Mouse (Mus musculus) stomach, postnatal 0 days (tissue): ENCODE measurements around the gene Ttll6. TPM values are rescaled to one million over a fixed set of nuclear protein-coding genes. Genes with fewer than 3 reads are reported as not detected.

Experiments
- ATAC-seq: fragments of 200-750 bp; cut with Nextera tagmentation; 2 replicates; pipeline ENCODE4 v1.8.0; 2017; ENCODE audit not compliant: low FRiP score, low TSS enrichment
- DNase-seq: peaks from one replicate; pipeline ENCODE4 v3.0.0-alpha.2; 2016; ENCODE audit warnings: low spot score
- H3K27ac ChIP-seq: fragments of 300-500 bp; sonication (generic); replicated peaks from 2 replicates; pipeline ENCODE4 v1.5.1; 2014; ENCODE audit warnings: mild to moderate bottlenecking, control low read depth
- H3K27me3 ChIP-seq: fragments of 300-500 bp; sonication (generic); 2 replicates; pipeline ENCODE4 v1.6.1; 2014; ENCODE audit warnings: low read length; ENCODE audit not compliant: control insufficient read depth, insufficient read depth
- H3K36me3 ChIP-seq: fragments of 300-500 bp; sonication (generic); 2 replicates; pipeline ENCODE4 v1.6.1; 2014; ENCODE audit warnings: low read length, mixed read lengths; ENCODE audit not compliant: control insufficient read depth, insufficient read depth
- H3K4me1 ChIP-seq: fragments of 300-500 bp; sonication (generic); replicated peaks from 2 replicates; pipeline ENCODE4 v1.6.1; 2014; ENCODE audit warnings: antibody characterized with exemption; ENCODE audit not compliant: control insufficient read depth, insufficient read depth
- H3K4me2 ChIP-seq: fragments of 300-500 bp; sonication (generic); replicated peaks from 2 replicates; pipeline ENCODE4 v1.6.1; 2014; ENCODE audit warnings: low read depth, mild to moderate bottlenecking, control low read depth, moderate library complexity
- H3K4me3 ChIP-seq: fragments of 300-500 bp; sonication (generic); 2 replicates; pipeline ENCODE4 v1.5.1; 2014; ENCODE audit warnings: low read depth, low read length, control low read depth
- H3K9ac ChIP-seq: fragments of 300-500 bp; sonication (generic); 2 replicates; pipeline ENCODE4 v1.6.1; 2014; ENCODE audit warnings: mild to moderate bottlenecking, low read length, control low read depth, mixed read lengths
- H3K9me3 ChIP-seq: fragments of 300-500 bp; sonication (generic); 2 replicates; pipeline ENCODE4 v1.6.1; 2016; ENCODE audit warnings: low read length; ENCODE audit not compliant: control insufficient read depth
- CTCF ChIP-seq: IDR thresholded peaks from 2 replicates; pipeline ENCODE4 v1.5.1; 2016; ENCODE audit warnings: antibody characterized with exemption, low read depth, mild to moderate bottlenecking, moderate library complexity
- EP300 ChIP-seq: optimal IDR thresholded peaks from 2 replicates; pipeline ENCODE3; 2016; ENCODE audit warnings: antibody characterized with exemption
- WGBS: fragments of 180-500 bp; shearing (Covaris S2); extraction: QIAGEN DNeasy Blood & Tissue Kit; methylation state at CpG from one replicate; pipeline ENCODE4 v1.1.7; 2014; 5-methylcytosine and 5-hydroxymethylcytosine counted together
- polyA plus RNA-seq: library from polyadenylated mRNA; unstranded; fragments of >200 nt; fragmentation: Nextera tagmentation; extraction: Ambion mirVana; gene quantifications from 2 replicates; pipeline ENCODE4 v1.2.1, GENCODE M21; 2015

Gene Ttll6
- polyA plus RNA-seq, 1 experiment from 2014 or later = 0.12 TPM

GRCm38 (mm10) chr11:96194961-96195640, 61.5 kb downstream of the Ttll6 start:
- Histone ChIP-seq H3K27me3 (peaks cover 55% of the 10 kb centered on the region), H3K36me3 (no peaks in the 10 kb centered on the region), H3K9ac (no peak overlapping the region), H3K4me3 (no peak overlapping the region), H3K9me3 (no peaks in the 10 kb centered on the region), H3K4me1 (no peaks in the 10 kb centered on the region), H3K4me2 (no peak overlapping the region), H3K27ac (no peak overlapping the region)
- 11% methylated on average over 11 of the region's 11 CpGs for WGBS
- DNase-seq (no peak), ATAC-seq (no peak)
- TF ChIP-seq CTCF (no peak), EP300 (no peak)

- TF ChIP-seq EP300 = no peak
- Histone ChIP-seq H3K4me1 (no peaks in the 10 kb centered on the region), H3K27ac (no peak overlapping the region), H3K4me3 (no peak overlapping the region), H3K36me3 (no peaks in the 10 kb centered on the region), H3K9ac (no peak overlapping the region), H3K27me3 (peaks cover 62% of the 10 kb centered on the region), H3K4me2 (no peak overlapping the region), H3K9me3 (no peaks in the 10 kb centered on the region)
- 4% methylated on average over 20 of the region's 20 CpGs for WGBS
- ATAC-seq (no peak), DNase-seq (no peak)
Observed at GRCm38 (mm10) chr11:96195769-96196280, 62.2 kb downstream of the Ttll6 start.

DNA sequence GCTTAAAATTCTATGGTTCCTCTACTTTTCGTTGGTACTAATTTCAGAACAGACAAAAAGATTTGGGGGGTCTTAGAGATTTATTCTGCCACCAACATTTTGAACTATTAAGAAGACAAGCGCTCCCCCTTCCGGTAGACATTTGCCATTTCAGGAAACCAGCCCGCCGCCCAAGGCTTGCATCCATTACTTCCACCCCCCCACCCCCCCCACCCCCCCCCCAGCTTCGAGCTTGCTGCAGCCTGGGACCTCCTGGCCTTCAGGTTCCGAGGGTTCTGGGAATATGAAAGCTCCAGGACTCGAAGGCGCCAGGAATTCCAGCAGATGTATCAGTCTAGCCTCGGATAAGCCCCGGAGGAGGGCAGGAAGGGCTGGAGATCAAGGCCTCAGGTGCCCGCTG, 65.1 kb downstream of the Ttll6 start:
- Histone ChIP-seq H3K27ac (no peak overlapping the region), H3K9ac (no peak overlapping the region), H3K4me1 (no peaks in the 10 kb centered on the region), H3K4me2 (no peak overlapping the region), H3K9me3 (no peaks in the 10 kb centered on the region), H3K36me3 (no peaks in the 10 kb centered on the region), H3K4me3 (no peak overlapping the region), H3K27me3 (peaks cover 62% of the 10 kb centered on the region)
- 1% methylated on average over 12 of the region's 12 CpGs for WGBS
- DNase-seq (peak; percentile 48), ATAC-seq (no peak)
- TF ChIP-seq CTCF = peak; percentile 58
- TF ChIP-seq EP300 = no peak

DNA sequence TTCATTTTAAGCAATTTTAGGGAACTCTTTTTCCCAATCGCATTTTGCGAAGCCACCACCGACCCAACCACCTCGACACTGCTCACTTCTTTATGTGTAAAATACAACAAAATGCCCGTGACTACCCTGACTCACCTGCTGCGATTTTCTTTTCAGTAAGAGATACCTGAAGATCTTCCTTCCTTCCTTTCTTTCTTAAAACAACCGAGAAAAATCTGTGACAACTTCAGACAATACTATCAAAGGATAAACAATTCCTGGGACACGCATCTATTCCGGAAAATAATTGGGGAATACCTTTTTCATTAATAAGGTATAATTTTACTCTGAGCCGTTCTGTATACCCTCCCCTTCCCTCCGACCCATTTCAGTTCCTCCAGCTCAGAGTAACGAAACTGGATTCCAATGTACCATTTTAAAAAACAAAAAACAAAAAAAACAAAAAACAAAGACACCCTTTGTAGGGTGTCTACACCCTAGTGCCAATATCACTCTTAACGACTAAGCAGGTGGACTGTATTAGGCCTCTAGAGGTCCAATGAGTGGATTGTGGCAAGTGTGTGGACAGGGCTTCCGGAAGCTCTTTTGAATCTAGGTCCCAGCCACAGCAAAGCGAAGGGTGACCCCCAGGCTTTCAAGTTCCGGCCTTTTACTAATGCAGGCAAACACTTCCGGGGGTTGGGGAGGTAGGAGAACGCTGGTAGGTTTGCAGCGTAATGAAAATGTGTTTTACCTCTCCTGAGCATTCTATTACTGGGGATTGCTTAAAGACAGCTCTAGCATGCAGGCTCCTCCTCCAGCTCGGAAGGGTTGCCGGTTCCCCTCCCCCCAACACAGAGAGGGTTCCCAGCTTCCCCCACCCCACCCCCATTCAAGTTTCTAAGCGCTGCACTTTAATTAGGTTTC, 65.8 kb downstream of the Ttll6 start:
- no peaks in the 10 kb centered on the region for H3K4me1 ChIP-seq
- 4% methylated on average over 22 of the region's 22 CpGs for WGBS
- ATAC-seq = no peak

GRCm38 (mm10) chr11:96200183-96200655, 66.6 kb downstream of the Ttll6 start:
- Histone ChIP-seq H3K27ac (no peak overlapping the region), H3K9me3 (no peaks in the 10 kb centered on the region), H3K4me2 (no peak overlapping the region), H3K36me3 (no peaks in the 10 kb centered on the region), H3K27me3 (peaks cover 50% of the 10 kb centered on the region), H3K4me1 (no peaks in the 10 kb centered on the region), H3K9ac (no peak overlapping the region), H3K4me3 (no peak overlapping the region)
- ATAC-seq (no peak; the same call in 1 of the 2 replicates), DNase-seq (no peak)
- no peak for TF ChIP-seq CTCF
- TF ChIP-seq EP300 = no peak
- 3% methylated on average over 14 of the region's 14 CpGs for WGBS

More for the DNA sequence above, 65.8 kb downstream of the Ttll6 start:
- Histone ChIP-seq H3K36me3 (no peaks in the 10 kb centered on the region), H3K27me3 (peaks cover 56% of the 10 kb centered on the region), H3K9me3 (no peaks in the 10 kb centered on the region), H3K27ac (no peak overlapping the region), H3K4me2 (no peak overlapping the region), H3K4me3 (no peak overlapping the region), H3K9ac (no peak overlapping the region)
- no peak for DNase-seq
- no peak for TF ChIP-seq EP300
- TF ChIP-seq CTCF = no peak
